Mouse (Mus musculus) naive thymus-derived CD4-positive, alpha-beta T cell, adult 2 months (primary cell): ENCODE data around the gene Pmis2.

Source experiments
- DNase-seq: peaks from one replicate; pipeline ENCODE4 v3.0.0-alpha.2; 2011; ENCODE audit warnings: low read depth

Pmis2 gene

DNA sequence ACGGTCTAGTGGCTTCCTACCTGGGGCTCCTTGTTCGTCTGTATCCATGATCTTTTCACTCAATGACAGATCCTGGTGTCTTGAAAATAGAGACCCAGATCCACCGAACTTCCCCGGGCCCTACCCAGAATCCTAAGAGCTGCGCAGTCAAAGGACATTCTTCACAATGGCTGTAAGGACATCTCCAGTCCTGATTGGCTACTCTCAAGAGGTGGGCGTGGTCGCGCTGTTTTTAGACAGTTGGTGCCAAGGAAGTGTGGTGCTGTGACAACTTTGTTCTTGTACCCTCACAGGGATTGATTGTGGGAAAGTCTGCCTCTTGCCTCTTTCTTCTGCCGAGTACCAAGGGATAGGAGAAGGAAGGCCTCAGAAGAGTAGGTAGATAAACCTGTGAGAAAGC, at the start of gene Pmis2:
Gene Pmis2, minus strand, starts transcription at position 126 of the 400 bp plus-strand sequence.
- DNase-seq: no peak

DNA sequence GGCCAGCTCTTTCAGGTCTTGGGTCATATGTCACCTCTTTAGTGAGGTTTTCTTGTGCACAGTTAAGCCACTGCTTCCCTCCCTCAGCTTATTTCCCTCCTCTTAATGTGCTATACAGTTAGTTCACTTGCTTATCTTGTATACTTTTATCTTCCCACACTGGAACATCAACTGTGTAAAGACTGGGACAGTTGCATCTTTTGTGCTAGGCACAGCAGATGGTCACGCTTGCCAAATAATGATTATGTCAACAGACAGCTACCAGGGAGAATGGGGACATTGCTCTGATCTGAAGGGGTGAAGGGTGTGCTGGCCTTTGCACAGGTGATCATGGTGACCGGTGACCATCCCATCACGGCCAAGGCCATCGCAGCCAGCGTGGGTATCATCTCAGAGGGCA, 48.3 kb upstream of the Pmis2 start:
- no peak for DNase-seq

DNA sequence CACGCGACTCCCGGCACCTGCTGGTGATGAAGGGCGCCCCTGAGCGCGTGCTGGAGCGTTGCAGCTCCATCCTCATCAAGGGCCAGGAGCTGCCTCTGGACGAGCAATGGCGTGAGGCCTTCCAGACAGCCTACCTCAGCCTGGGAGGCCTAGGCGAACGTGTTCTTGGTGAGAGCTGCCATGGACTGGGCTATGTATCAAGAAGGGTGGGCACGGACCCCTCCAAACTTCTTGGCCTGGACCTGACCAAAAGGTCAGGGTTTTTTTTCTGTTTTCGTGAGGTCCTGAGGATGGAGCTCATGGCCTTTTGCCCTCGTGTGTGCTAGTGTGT, 46.3 kb upstream of the Pmis2 start:
- no peak for DNase-seq

DNA sequence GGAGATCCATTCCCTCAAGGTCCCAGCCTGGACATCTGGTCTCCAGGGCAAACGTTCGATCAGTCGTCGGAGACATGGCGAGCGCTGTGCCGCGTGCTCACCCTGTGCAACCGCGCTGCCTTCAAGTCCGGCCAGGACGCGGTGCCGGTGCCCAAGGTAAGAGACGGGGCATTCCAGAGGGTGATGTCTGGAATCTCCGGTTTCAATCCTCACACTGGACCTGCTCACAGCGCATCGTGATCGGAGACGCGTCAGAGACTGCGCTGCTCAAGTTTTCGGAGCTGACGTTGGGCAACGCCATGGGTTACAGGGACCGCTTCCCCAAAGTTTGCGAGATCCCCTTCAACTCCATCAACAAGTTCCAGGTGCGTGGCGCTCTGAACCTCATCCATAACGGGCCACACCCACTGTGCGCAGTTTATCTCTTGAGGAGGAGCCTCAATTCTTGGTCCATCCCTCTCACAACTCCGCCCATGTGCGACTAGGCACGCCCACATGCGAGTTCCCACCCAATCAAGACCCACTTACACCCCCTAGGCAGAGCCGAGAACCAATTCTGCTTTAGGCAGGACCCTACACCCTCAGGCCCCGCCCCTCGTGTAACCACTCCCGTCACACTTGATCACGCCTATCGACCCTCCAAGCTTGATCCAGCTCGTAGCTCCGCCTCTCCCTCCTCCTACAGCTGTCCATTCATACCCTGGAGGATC, 45.8 kb upstream of the Pmis2 start:
- DNase-seq: peak; percentile 49

DNA sequence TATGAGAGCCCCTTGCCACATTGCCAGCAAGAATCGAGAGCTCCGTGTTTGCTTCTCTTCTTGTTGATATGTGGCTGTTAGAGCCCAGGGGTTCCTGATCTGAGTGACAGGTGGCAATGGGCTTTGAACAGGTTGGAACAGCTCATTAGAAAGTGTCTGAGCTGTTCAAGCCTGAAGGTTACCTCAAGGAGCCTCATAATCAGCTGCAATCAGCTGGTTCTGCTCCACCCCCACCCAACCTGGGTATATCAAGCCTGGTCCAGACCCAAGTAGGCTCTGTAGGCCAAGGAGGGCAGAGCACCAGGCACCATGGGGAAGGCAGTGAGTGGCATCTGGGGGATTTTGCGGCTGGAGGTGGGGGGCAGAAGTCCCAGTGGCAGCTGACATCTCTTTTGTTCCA, 40.5 kb upstream of the Pmis2 start, which contains the start of gene Atp4a:
Gene Atp4a, plus strand, starts transcription at position 268 of the 400 bp plus-strand sequence.
- DNase-seq: no peak

DNA sequence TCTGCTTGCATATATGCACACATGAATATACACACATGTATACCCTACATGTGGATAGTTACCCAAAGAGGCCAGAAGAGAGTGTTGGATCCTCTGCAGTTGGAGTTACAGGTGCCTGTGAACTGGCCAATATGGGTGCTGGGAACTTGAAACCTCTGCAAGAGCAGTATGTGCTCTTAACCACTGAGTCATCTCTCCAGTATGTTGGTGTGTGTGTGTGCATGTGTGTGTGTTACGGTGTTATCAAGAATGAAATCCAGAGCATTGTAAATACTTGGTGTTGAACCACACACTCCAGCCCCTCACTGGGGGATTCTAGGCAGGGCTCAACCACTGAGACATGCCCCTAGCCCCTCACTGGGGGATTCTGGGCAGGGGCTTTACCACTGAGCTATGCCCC, 36.0 kb upstream of the Pmis2 start:
- DNase-seq: no peak

DNA sequence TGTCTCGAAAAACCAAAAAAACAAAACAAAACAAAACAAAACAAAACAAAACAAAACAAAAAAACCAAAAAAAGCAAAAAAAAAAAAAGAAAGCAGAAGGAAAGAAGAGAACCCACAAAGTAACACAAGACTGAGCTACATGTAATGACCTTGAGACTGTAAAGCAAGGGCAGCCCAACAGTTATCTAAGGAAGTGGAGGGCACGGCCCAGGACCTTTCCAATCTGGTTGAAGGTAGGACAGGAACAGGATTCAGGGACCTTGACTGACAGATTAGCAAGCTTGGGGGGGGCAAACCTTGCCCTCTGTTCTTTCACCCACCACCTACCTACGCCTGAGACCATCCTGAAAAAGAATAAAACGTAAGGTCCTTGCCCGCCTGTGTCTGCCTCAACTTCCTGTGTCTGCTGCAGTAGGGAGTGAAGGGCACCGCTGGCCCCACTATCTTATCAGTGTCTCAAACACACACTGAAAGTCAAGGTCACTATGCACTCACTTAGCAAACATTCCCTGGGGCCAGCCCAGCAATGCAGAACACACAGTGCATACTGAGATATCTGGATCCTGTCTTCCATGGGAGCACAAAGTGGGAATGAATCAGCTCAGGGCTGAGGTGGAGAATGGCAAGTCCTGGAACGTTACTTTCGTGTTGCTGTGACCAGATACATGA, 34.9 kb upstream of the Pmis2 start:
- DNase-seq: no peak

DNA sequence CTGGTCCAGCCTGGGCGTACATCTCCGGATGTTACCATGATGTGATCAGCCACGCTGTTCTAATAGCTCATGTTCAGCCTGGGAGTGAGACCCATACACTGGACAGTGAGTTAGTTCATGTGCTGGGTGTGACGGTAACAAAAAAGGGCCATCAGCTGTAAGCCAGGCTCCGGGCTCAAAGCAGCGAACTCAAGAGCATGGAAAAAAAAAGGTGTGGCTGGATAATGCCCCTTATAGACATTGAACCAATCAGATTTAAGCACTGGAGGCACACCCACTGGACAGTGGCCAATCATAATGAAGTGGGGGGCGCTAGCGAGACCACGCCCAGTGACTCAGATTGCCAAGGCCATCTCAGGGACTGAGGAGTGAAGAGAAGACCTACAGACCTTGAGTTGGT, 27.2 kb upstream of the Pmis2 start, which contains the start of gene 2200002J24Rik:
Gene 2200002J24Rik, plus strand, starts transcription at position 338 of the 400 bp plus-strand sequence.
- DNase-seq: no peak

DNA sequence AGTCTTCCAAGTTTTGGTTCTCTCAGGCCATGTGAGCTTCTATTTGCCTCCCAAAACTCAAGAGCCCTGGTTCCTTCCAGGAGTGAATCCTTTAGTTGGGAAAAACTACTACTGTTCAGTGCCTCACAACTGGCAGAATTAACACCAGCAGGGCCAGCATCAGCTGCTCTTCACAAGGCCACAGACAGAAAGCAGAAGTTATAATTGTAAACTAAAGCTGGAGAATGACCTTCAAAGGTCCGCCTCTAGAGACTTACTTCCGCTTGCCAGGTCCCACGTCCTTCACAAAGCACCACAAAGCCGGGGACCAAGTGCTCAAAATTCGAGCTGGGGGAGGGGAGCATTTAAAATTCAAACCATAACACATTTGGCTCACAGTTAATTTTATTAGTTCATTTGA, 26.7 kb upstream of the Pmis2 start:
- DNase-seq: no peak

DNA sequence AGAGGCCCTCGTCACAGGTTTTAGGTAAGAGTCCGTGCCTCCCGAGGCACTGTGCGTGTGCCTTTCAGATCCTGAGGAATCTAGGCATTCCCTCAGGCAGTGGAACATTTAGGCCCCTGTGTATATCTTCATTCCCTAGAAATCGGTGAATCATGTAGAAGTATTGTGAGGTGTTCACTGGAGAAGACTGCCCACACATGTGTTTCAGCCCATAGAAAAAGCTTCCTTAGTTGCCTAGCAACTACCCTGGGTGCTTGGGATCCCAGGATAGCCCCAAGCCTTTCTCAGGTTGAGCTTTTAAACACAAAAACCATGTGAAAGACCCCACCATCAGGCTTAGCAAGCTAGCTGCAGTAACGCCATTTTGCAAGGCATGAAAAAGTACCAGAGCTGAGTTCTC, 16.9 kb upstream of the Pmis2 start:
- DNase-seq: no peak

DNA sequence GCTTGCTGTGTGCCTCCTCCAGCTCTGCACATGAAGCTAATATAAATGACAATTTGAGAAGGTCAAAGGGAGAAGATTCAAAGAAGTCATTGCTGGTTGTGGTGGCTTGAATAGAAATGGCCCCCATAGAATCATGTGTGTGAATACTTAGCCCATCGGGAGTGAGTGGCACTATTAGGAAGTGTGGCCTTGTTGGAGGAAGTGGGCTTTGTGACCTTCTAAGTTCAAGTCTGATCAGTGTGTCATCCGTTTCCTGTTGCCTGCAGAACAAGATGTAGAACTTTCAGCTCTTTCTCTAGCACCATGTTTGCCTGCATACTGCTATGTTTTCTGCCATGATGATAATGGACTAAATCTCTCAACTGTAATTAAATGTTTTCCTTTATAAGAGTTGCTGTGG, 12.0 kb upstream of the Pmis2 start:
- no peak for DNase-seq

DNA sequence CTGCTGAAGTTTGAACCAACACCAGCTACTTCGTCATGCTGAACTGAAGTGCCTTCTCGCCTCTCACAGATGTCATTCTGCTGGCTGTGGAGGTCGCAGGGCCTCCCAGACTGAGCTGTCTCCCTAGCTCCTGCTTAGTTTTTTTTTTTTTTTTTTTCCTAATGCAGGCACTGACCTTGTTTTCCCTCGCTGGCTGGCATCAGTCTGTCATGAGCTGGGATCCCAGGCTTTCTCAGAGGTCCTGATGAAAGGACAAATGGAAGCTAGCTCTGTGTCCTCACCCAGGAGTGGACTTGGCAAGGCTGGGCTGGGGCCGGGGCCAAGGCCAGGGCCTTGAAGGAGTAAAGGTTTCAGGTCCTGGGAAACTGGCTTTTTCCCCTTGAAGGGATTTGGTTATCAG, 10.5 kb upstream of the Pmis2 start:
- DNase-seq: no peak

DNA sequence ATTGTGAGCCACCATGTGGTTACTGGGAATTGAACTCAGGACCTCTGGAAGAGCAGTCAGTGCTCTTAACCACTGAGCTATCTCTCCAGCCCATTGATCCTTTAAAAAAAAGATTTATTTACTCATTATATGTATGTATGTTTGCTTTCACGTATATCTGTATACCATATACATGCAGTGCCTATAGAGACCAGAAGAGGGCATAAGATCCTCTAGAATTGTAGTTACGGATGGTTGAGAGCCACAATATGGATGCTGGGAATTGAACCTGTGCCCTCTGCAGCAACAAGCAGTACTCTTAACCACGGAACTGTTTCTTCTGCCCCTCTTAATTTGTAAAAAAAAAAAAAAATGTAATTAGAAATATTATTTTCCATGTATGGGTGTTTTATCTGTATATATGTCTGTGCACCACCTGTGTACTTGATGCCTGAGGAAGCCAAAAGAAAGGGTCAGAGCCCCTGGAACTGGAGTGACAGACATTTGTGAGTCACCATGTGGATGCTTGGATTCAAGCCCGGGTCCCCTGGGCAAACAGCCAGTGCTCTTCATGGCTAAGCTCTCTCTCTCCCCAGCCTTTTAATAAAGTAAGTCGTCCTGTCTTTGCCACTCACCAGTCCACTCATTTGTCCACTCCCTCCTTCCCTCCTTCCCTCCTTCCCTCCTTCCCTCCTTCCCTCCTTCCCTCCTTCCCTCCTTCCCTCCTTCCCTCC, 7.0 kb upstream of the Pmis2 start:
- no peak for DNase-seq

DNA sequence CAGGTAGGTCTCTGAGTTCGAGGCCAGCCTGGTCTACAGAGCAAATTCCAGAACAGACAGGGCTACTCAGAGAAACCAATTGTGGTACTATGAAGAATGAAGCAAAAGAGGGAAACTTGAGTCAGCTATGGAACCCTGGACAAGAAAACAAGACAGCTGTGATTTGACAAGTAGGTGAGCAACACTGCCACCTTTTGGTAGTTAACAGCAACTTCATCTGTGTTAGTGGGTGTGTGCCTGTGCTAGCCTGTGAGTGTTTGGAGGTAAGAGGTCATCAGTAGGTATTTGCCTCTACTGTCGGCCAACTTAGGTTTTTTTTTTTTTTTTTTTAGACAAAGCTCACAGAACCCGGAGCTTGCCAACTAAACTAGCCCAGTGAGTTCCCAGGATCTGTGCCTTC, 2.2 kb downstream of the Pmis2 start:
- DNase-seq: peak; percentile 58

DNA sequence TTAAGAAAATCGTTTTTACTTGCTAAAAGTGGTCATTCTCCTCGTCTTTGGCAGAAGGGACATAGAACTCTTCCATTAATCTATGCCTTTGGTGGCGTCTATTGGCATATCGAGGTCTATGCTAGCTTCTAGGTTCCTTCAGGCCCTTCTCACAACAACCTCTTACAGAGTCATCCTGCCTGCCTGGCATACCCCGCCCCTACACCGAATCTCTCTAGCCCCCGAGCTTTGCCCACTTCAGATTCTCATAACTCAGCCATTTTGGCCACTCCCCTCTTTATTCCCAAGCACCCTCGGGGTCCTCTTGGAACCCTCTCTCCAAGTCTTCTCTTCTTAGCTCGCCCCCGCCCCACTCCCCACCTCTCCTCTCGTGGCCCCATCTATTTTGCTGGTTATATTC, 6.1 kb downstream of the Pmis2 start:
- DNase-seq: no peak

DNA sequence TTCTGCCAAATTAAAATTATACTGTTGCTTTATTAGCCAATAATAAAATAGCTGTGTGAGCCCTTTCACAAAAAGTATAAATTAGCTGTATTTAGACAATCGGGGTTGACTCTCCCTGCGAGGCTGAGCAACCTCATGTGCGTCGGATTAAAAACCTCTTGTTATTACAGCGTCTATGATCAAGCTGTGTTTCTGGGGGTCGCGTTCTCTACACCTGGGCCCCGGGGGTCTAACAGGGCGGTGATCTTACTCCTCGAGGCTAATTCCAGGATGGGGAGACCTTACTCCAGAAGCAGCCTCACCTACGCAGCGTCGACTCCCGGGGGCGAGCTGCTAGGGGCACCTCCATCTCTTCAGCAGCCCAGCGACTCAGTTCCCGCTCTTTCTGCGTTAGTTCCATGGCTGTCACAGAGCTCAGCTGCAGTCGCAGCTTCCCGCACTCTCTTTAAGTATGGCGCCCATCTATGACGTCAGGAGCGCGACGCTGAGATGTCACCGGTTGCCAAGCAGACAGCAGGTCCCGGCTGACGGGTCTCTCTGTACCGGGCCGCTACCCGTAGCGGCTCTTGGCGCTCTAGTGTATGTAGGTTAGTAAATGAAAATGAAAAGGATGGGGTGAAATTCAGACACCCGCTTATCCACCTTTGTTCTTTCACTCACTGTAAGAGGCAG, 6.7 kb downstream of the Pmis2 start, which contains the start of gene Haus5:
Gene Haus5, minus strand, starts transcription at position 466 of the 672 bp plus-strand sequence.
- peak; percentile 96 for DNase-seq

DNA sequence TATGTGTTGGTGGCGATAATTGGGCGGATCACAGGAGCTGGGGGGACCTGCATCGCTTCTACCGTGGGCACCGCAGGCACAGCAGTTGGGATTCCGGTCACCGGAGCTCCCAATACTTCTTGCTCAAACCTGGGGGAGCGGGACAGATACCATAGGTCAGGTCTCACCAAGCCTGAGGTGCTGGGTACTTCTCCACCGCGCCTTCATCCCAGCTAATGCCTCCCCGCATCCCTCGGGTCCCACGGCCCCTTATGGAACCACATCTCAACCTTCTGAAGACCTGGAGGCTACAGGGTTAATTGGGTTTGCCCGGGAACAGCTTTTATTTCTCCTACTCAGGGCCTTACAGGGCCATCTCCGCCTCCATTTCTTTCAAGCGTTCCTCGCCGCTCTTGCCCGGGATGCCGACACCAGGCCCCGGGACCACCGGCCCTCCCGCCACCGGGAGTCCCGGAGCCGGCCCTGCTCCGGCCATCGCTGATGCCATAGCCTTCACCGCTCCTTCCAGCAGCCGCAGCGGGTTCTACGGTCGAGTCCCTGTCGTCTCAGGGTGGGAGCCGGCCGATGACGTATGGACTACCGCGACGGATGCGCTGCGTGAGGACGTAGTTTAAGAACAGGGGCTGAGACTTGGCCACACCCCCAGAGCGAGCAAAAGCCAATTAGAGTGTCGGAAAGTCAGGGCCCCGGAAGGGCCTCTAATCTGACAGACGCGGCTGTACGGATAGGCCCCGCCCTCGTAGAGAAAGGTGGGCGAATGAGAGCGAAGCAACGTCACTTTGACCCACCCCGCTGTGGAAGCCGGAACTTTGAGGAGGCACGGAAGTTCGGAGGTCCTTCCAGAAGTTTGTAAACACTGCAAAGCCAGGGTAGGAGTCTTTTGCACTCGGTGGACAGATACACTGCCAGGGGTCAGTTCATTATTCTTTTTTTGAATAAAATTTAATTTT, 21.5 kb downstream of the Pmis2 start, which contains the start of gene Rbm42:
Gene Rbm42, minus strand, starts transcription at position 727 of the 950 bp plus-strand sequence.
- peak; percentile 99 for DNase-seq

DNA sequence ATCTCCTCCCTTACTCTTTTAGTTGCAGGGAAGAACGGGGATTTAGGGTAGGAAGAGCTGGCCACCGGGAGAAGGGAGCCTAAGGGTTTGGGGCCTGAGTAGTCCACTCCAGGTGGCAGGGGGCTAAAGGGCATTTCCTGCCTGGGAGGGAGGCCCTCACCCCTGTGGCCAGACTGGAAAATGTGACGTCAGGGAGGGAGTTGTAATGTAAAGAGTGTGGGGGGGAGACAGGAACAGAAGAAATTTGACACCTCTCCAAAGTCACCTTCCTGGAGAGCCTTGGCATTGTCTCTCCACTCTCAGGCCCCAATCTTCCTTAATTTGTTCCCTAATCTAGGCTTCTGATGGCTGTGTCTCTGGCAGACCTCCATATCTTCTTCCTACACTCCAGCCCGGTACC, 32.3 kb downstream of the Pmis2 start:
- DNase-seq: no peak

DNA sequence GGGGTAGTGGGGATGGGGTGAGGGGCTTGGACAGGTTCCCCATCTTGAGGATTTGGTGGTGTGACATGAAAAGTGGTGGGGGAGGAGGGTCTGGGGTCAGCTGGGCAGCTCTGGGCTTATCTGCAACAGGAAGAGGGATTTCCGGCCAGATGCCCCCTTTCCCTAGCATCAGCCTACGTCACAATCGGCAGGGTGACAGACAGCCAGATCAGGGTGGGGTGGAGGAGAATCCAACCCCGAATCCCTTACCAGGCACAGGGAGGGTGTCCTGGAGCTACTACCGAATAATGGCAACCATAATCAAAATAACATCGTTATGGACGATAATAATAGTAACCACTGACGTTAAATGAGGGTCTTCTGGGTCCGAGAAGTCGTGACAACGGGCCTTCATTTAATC, 35.0 kb downstream of the Pmis2 start:
- DNase-seq: no peak

DNA sequence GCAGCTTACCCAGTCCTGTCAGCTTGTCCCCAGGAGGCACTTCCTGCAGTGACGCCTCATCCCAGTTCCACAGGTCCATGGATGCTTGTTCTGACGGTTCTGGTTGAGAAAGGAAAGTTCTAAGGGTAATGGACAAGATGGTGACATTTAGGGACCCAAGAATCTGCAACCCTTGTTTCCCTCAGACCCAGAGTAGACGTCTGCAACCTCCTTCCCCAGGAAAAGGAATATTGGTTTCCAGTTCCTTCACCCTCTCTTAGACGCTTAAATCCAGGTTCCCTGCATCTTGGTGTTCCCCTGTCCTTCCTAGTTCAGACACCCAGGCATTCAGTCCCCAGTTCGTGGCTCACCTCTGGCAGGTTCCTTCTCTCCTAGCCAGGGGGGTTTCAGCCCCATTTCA, 35.7 kb downstream of the Pmis2 start, which contains the start of gene Etv2:
Gene Etv2, minus strand, starts transcription at position 101 of the 400 bp plus-strand sequence.
- DNase-seq: no peak

DNA sequence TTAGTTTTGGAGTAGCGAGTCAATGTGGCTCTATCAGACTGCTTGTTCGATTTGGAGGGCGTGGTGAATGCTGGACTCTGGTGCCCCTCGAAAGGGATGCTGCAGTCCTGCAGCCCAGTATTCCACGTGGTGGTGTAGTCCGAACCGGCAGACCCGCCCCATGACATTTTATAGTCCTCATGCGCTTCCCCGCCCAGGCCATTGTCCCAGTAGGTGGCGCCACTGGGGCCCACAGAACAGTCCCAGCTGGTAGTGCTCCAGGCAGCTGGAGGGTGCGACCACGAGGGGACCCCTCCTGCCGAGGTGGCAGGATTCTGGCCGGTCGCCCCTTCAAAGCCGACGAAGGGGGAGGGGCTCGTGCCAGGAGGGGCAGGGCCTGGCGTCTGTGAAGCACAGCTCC, 36.8 kb downstream of the Pmis2 start:
- DNase-seq: peak; percentile 62
